Mouse (Mus musculus): ENCODE data around the gene Chst15. TPM values are rescaled to one million over a fixed set of nuclear protein-coding genes. Genes with fewer than 3 reads are reported as not detected.
A peak's percentile ranks its signal among the peaks of the same experiment; 100 is the strongest.

Chst15 gene
- total RNA-seq (2017): 10.1 and 15.6 TPM in 2 replicates

DNA sequence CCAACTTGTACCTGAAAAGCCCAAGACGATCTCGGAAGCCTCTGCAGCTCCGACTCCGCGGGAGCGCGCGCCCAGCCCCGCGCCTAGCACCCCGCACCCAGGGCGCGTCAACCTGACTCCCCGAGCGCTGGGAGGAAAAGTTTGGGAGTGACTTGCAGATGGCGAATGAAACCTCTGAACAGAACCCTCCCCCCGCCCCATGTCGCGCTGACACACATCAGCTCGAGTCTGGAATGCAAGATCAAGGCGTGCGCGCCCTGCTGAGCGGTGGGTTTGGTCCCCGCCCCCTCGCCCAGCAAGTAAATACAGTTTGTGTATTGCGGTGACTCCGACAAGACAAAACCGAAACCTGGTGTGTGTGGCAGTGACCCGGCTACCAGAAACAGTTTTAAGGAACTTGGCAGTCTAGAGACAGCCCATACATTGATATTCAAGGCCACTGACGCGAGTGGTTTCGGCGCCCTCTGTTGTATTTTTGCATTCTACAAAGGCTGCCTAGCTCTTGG, at the start of gene Chst15:
Gene Chst15 (minus strand): TSS at position 193 of the 506 bp plus-strand sequence.
- ATAC-seq (replicated peaks; ENCODE audit: low read depth, poor library complexity, severe bottlenecking): peak; percentile 71

DNA sequence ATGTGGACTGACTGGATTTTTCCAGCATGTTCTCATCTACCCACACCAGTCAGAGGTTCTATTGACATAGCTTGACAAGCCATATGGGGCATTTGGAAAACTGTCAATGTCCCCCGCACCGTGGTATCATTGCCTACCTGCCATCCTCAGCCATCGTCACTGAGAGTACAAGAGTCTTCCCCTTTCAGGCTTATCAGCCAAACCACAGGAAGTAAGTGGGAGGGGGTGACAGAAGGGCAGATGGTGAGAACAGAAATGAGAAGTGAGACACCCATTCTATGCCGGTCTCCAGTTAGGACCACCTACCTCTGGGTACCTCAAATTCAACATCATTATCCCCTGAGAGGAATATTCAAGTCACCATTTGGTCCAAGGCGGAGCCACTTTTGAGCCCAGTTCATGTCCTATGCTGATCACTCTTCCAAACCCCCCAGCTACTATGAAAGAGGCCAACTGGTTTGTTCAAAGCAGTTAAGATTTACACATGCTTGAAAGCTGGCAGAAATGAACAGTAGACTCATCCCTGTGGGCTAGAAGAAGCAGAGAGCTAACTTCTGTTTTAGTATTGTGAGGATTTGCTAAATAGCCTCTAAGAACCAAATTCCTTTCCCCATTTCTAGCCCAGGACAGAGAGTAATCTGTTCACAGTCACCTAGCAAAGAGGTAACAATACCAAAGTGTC, 48.8 kb upstream of the Chst15 start:
- ATAC-seq (replicated peaks; ENCODE audit: low read depth, poor library complexity, severe bottlenecking): peak; percentile 87

DNA sequence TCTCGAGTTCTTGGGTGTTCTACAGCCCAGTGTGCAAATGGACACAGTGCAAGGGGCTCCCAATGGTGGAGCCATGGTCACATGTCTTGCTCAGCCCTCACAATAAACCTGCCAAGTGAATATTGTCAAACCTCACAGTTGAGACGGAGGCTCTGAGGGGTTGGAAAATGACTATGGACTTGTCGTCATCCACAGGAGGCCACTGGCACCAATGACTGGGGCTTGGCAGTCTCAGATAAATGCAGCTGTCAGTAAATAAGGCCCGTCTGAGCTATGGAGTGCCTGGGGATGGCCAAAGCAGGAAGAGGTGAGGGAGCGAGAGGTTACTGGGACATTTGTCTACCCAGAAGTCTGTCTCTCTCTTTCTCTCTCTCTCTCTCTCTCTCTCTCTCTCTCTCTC, 48.1 kb upstream of the Chst15 start:
- 0 out of 2 replicates have a peak, but pooled peaks have one; percentile 12 for ATAC-seq (replicated peaks; ENCODE audit: low read depth, poor library complexity, severe bottlenecking)

DNA sequence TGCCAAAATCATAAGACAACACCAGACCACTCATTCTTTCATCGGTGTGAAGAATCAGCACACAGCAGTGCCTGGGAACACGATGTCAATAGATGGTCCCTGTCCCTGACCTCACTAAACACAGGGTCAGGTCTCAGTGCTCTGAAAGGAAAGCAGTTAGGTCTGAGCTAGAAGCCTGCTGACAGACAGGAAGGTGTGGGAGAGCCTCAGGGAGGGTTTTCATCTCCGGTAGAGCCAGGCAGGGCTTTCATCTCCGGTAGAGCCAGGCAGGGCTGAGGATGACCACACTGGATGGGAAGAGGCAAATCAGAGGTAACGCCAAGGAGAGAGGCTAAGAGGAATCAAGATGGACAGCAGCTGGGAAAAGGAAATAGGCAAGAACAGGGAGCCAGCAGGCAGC, 47.5 kb upstream of the Chst15 start:
- no peak for ATAC-seq (replicated peaks; ENCODE audit: low read depth, poor library complexity, severe bottlenecking)

DNA sequence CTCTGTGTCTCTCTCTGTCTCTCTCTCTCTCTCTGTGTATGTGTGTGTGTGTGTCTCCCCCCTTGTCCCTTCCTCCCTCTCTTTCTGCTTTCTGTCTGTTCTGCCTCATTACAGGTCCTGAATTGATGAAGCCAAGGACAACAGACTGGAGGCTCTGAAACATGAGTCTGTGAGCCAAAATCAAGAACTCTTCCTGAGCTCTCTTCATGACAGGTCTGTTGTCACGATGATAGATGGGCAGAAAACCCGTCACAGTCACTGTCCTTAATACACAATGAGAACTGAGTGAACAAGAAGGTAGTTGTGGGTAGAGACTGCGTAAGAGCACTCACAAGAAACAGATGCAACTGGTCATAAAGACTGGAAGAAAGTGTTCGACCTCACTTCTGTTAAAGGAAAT, 43.3 kb upstream of the Chst15 start:
- no peak for ATAC-seq (replicated peaks; ENCODE audit: low read depth, poor library complexity, severe bottlenecking)

DNA sequence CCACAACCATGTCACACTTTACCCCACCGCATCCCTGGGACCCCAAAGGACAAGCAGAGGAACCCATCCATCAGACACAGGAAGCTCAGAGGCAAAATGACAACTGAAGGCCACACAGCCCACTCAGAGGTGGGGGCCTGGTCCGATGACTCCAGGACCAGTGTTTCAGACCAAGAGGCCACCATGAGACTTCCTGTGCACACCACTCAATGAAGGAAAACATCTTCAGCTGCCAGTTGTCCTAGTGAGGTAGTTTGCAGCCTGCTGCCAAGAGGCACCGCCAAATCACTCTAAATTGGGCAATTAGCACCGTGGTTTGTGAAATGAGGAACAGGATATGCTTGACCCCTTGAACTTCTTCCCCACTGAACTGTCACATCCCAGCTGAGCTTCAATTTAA, 41.7 kb upstream of the Chst15 start:
- peak; percentile 88 for ATAC-seq (replicated peaks; ENCODE audit: low read depth, poor library complexity, severe bottlenecking)

DNA sequence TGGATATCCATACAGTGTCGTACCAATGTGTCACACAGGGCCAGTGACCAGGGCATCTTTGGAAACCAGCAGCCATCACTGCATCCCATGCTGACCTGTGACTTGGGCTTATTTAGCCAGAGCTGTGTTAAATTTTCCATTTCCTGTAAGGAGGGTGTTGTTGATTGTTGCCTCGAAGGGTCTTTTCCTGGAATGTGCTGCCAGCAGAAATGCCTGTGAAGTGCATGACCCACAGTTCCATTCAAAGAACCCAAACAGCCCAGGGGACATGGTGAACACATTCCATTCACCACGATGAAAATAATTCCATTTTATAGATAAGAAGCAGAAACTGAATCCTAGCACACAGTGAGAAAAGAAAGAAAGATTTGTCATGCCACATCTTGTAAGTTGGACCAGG, 41.2 kb upstream of the Chst15 start:
- no peak for ATAC-seq (replicated peaks; ENCODE audit: low read depth, poor library complexity, severe bottlenecking)

DNA sequence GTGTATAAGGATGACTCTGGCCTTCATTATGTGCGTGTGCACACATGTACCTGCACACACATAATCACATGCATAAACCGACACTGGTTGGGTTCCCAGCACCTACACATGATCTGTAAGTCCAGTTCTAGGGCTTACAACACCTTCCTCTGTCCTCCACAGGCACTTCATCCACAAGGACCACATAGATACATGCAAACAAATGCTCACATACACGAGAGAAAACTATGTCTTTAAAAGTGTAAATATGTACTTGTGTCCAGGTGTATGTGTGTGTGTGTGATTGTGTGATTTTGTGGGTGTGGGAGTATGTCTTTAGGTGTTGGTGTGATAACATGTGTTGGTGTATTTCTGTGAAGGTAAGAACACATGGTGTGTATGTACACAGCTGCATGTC, 40.8 kb upstream of the Chst15 start:
- ATAC-seq (replicated peaks; ENCODE audit: low read depth, poor library complexity, severe bottlenecking): no peak

DNA sequence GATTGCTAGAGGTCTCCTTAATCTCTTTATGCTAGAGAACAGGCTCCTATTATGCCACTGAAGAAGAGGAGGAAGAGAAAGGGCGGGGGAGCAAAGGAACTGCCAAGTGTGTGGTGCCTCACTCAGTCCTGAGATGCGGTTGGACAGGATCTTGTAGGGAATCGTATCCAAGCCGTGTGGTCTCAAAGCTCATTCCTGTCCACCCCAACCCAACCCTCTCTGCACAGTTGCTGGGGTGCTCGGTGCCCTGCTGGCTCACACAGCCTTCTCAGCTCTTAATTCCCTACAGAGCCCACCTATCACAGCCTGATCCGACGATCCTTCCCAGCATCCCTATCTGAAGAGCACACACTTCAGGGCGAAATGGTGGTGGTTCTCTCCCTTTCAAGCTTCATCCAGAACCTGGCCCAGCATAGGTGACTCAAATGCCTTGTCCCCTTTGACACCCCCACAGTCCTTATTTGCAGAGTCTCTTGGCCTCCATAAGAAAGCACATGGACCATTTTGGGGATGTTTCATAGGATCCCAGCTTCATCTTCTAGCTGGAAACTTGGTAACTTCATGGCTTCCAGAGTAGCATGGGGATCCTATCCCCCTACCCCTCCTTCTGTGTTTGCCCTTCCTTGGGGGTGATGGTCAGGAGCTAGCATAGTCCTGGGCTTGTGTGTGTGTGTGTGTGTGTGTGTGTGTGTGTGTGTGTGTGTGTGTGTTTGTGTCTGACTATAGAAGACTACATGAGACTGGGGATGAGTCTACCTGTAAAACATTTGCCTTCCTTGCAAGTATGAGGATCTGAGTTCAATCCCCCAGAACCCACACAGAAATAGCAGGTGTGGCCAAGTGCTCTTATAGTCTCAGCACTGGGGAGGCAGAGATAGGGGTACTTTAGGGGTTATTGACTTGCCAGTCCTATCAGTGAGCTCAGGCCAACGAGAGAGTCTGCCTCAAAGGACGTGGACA, 40.1 kb upstream of the Chst15 start:
- no peak for ATAC-seq (replicated peaks; ENCODE audit: low read depth, poor library complexity, severe bottlenecking)

DNA sequence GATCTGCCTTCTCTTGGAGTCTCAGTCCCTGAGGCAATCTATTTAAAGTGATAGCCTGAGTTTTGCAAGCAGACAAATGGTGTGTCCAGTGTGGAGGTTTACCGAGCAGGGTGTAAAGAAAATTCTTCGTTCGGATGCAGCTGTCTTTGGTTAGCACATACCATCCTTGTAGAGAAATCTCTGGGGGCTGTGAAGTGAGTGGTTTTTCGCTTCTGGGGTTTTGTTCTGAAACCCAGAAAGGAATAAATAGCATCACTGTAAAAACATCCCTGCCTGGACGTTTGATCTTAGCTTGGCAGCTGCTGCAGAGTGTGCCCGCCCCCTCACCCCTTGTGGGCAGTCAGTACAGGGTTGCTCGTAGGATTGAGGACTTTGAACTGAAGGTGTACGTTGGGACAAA, 39.2 kb upstream of the Chst15 start:
- ATAC-seq (replicated peaks; ENCODE audit: low read depth, poor library complexity, severe bottlenecking): 0 out of 2 replicates have a peak, but pooled peaks have one; percentile 1

DNA sequence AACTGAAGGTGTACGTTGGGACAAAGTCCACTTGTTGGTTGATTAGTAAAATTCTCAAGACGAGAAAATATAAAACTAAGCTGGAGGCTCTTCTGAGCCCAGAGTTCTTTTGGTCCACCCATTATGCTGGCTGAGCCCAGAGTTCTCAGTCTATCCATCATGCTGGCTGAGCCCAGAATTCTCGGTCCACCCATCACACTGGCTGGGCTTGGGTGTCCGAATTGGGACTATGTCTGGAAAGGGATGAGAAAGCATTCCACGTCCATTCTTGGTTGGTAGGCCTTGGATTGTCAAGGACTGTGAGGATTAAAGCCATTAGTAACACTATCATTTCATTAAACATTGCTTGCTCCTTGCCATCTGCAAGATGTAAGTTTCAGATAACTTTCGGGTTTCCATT, 38.7 kb upstream of the Chst15 start:
- ATAC-seq (replicated peaks; ENCODE audit: low read depth, poor library complexity, severe bottlenecking): no peak

DNA sequence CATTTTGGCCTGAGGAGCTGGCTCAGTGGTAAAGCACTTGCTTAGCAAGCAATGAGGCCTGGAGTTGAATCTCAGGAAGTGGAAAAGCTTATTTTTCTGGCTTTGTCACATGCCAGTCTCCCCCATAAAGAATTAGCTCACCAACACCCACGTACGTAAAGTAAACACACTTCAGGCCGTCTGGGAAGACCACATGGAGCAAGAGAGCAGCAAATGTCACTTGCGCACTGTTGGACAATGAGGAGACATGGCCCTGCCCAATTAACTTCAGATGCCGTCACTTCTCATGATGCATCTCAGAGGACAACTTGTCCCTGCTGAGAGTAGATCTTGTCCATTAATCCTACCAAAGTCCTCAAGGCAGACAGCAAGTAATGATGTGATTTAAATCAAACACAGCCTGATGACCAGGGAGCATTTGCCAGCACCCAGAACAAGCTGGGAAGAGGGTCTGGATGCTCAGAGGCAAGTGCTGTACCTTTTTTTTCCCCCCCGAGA, 32.1 kb upstream of the Chst15 start:
- no peak for ATAC-seq (replicated peaks; ENCODE audit: low read depth, poor library complexity, severe bottlenecking)

DNA sequence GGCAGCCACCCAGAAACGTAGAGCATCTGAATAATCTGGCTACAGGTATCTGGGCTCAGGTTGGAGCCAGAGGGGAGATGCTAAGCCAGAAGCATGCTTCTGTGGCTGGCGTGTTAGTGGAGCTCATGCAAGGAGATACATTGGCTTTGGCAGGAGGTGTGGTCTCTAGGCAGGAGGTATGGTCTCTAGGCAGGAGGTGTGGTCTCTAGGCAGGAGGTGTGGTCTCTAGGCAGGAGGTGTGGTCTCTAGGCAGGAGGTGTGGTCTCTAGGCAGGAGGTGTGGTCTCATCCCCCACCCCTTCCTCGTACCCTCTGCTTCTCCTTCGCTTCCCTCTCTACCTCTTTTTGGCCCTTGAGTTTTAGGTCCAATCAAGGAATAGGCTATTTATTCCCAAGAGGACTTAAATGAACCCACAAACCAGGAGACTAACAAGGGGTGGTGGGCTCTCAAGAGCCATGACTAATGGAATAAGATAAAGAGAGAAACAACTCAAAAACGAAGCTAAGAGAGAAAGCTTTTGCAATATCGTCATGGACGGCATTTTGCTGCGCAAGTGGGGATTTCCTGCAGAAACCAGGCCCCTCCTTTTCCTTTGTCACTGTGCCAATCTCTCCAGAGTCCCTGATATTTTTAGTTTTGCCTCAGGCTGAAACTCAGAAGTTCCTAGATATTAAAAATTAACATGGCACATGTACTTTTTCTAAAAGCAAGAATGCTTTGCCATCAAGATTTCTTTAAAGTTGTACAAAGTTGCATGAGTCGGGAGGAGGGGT, 30.4 kb upstream of the Chst15 start:
- peak; percentile 82 for ATAC-seq (replicated peaks; ENCODE audit: low read depth, poor library complexity, severe bottlenecking)

DNA sequence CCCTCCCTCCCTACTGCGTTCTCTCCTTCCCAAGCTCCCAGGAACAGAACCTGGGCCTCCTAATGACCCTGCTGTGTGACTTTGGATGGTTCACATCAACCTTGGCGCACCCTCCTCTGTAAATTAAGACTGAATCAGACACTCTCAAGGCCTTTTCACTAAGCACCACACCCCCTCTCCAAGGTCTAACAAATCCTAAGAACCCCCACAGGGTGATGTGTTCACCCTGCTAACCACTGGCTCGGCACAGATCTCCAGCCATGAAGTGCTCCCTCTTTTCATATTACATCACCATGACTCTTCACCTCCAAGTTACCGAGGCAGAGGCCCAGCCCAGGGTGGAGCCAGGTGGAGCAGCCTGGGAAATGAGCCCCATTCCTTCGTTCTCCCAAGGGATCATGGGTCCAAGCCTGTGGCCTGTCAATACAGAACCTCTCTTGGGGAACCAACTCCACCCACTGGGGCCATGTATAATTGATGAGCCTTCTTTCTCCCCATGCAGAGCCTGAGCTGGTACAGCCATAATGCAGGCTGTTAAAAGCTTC, 28.6 kb upstream of the Chst15 start:
- ATAC-seq (replicated peaks; ENCODE audit: low read depth, poor library complexity, severe bottlenecking): no peak

DNA sequence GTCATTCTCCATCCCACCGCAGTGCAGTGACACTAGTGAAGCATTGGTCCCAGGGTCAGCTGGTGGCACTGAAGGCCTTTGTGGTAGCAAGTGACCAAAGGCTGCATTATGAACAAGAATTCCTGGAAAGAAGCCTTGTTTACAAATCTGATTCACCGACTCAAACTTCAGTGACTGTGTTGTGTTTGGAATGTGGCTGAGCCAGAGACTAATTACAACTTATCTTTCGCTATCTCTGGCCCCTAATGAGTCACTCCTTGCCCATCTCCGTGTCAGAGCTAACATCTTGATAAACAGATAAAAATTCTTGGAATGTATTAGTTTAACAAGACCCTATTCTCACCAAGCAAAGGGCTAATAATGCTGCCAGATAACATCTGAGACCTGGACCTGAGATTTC, 27.6 kb upstream of the Chst15 start:
- ATAC-seq (replicated peaks; ENCODE audit: low read depth, poor library complexity, severe bottlenecking): no peak

DNA sequence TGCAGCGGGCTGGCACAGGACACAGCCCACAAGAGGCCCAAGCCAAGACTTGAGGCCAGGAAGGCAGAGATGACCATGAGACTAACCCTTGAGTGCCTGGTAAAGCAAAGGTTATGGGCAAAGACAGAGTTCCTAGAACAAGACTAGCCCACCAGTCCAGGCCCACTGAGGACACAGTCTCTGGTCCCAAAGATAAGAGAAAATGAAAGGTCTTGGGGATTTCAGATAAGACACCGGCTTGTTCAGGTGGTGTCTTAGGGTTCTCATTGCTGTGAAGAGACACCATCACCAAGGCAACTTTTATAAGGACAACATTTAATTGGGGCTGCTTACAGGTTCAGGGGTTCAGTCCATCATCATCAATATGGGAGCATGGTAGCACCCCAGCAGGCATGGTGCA, 26.9 kb upstream of the Chst15 start:
- no peak for ATAC-seq (replicated peaks; ENCODE audit: low read depth, poor library complexity, severe bottlenecking)

DNA sequence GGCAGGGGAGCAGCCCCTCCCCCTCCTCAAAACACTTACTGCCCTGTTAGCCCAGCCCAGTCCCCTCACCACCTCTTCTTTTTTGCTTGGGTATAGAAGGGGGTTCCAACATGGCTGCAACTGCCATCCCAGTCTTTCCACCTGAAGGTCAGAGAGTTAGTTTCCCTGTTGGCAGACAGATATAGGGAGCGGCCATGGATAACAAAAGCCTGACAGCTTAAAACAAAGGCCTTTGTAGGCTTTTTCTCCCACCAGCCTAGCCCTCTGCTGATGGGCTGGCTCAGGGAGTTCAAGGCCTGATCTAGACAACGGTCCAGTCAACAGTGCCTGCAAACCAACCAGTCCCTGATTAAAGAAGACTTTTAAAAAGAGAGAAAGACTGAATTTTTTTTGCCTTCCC, 26.1 kb upstream of the Chst15 start:
- ATAC-seq (replicated peaks; ENCODE audit: low read depth, poor library complexity, severe bottlenecking): no peak

DNA sequence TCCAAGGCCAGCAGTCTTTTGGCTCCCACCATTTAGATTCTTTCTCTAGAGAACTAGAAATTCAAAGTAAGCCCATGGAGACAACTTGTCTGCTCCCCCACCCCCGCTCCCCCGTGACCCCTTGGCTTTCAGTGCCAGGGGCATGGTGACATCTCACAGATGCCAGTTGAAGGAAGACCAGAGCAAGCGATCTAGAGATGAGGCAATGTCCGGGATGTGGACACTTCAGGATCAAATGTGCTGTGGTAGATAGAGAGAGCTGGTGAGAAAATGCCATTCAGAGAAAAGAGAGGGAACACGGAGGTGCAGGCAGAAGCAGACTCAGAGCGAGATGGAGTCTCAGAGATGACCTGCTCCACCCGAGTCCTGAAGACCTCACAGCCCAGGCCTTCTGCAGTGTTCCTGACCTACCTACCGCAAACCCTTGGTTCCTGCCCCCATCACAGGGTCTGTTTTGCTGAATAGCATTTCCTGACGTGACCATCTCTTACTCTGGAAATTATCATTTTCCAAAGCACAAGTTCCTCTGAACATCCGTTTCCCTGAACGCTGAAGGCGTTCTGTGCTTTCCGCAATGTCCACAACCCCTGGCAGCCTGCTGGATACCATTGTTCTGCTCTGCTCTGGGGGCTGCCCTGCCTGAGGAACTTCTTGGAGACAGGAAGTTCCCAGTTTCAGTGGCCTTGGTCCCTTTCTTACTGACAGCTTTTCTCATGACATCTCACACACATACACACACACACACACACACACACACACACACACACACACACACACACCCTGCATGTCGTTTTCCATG, 22.2 kb upstream of the Chst15 start:
- ATAC-seq (replicated peaks; ENCODE audit: low read depth, poor library complexity, severe bottlenecking): no peak

DNA sequence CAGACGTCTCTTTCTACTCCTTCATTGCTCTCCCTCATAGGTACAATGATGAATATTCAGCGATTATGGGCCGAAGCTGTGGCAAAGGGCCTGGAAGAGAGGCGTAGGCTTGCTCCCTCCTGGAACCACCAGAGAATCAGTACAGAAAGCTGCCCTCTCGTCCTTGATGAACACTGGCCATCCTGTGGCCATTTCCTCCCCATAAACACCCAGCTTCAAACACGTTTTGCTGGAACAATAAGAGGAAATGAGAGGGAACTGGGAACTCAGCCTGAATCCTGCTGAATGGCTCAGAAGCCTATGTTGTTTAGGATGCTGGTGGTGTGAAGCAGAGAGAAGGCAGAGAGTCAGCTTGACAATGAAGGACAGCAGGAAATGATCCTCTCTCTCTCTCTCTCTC, 21.3 kb upstream of the Chst15 start:
- no peak for ATAC-seq (replicated peaks; ENCODE audit: low read depth, poor library complexity, severe bottlenecking)

Data from common myeloid progenitor, adult 5-6 weeks (primary cell).